Mouse (Mus musculus) MEL (cell line): ENCODE data around the gene Rtca. TPM values are rescaled to one million over a fixed set of nuclear protein-coding genes. Genes with fewer than 3 reads are reported as not detected.

Source experiments
- DNase-seq: peaks from one replicate; pipeline ENCODE4 v3.0.0; 2011; ENCODE audit warnings: low read depth, low spot score
- H3K27ac ChIP-seq: 2 replicates; pipeline ENCODE4 v1.5.1; 2012; ENCODE audit warnings: low read depth, mild to moderate bottlenecking, control low read depth, low read length, moderate library complexity; ENCODE audit not compliant: control insufficient read depth
- H3K27me3 ChIP-seq, 2 experiments: fragments of 150-350 bp in 1 of 2; sonication (generic) in 1 of 2; 2 replicates each; pipeline ENCODE4 v1.6.1; 2012; ENCODE audit warnings: low read length in 2 of 2, mild to moderate bottlenecking in 2 of 2, improper control_type of control experiment in 1 of 2, moderate library complexity in 1 of 2; ENCODE audit not compliant: insufficient read depth in 2 of 2, control insufficient read depth in 1 of 2
- H3K36me3 ChIP-seq, 2 experiments: 2 replicates each; pipeline ENCODE4 v1.6.1; 2012 to 2014; ENCODE audit warnings: low read length in 2 of 2, improper control_type of control experiment in 1 of 2, inconsistent platforms in 1 of 2, mild to moderate bottlenecking in 1 of 2; ENCODE audit not compliant: insufficient read depth in 2 of 2, control insufficient read depth in 1 of 2
- H3K4me1 ChIP-seq, 2 experiments: fragments of 150-350 bp in 1 of 2; sonication (generic) in 1 of 2; 2 replicates each; pipeline ENCODE4 v1.6.1; 2012; ENCODE audit warnings: low read length in 2 of 2, improper control_type of control experiment in 1 of 2, mild to moderate bottlenecking in 1 of 2; ENCODE audit not compliant: insufficient read depth in 2 of 2, control insufficient read depth in 1 of 2
- H3K4me3 ChIP-seq, 2 experiments: fragments of 150-350 bp in 1 of 2; sonication (generic) in 1 of 2; 2 replicates each; pipeline ENCODE4 v1.5.1; 2012; ENCODE audit warnings: low read depth in 2 of 2, low read length in 2 of 2, mild to moderate bottlenecking in 2 of 2, moderate library complexity in 2 of 2, control low read depth in 1 of 2, improper control_type of control experiment in 1 of 2; ENCODE audit not compliant: control insufficient read depth in 1 of 2, insufficient read depth in 1 of 2
- H3K79me2 ChIP-seq: 2 replicates; pipeline ENCODE4 v1.6.1; 2012; ENCODE audit warnings: mild to moderate bottlenecking, low read length, moderate library complexity; ENCODE audit not compliant: control insufficient read depth, poor library complexity, insufficient read depth
- H3K9ac ChIP-seq: 2 replicates; pipeline ENCODE4 v1.6.1; 2012; ENCODE audit warnings: low read depth, mild to moderate bottlenecking, control low read depth, low read length, moderate library complexity; ENCODE audit not compliant: control insufficient read depth, poor library complexity, severe bottlenecking
- H3K9me3 ChIP-seq: fragments of 150-350 bp; sonication (generic); replicated peaks from 2 replicates; pipeline ENCODE4 v1.6.1; 2012; ENCODE audit warnings: mild to moderate bottlenecking, low read length, improper control_type of control experiment, moderate library complexity; ENCODE audit not compliant: insufficient read depth
- BHLHE40 ChIP-seq: IDR thresholded peaks from 2 replicates; pipeline ENCODE4 v1.6.1; 2012; ENCODE audit warnings: low read depth, mild to moderate bottlenecking, inconsistent platforms, low read length, improper control_type of control experiment, borderline replicate concordance
- CHD1 ChIP-seq: IDR thresholded peaks from 2 replicates; pipeline ENCODE4 v1.6.1; 2012; ENCODE audit warnings: low read depth, mild to moderate bottlenecking, inconsistent platforms, low read length, improper control_type of control experiment
- CHD2 ChIP-seq: IDR thresholded peaks from 2 replicates; pipeline ENCODE4 v1.6.1; 2011; ENCODE audit warnings: low read length, improper control_type of control experiment
- CTCF ChIP-seq, 3 experiments: IDR thresholded peaks in 2 of 3; conservative IDR thresholded peaks in 1 of 3; 2 replicates each; pipeline ENCODE4 v1.5.1; 2011 to 2012; ENCODE audit warnings: low read length in 3 of 3, low read depth in 2 of 3, mild to moderate bottlenecking in 2 of 3, improper control_type of control experiment in 1 of 3, inconsistent platforms in 1 of 3, mixed read lengths in 1 of 3, moderate library complexity in 1 of 3; ENCODE audit not compliant: control insufficient read depth in 1 of 3, insufficient read depth in 1 of 3, poor library complexity in 1 of 3, severe bottlenecking in 1 of 3
- E2F4 ChIP-seq: IDR thresholded peaks from 2 replicates; pipeline ENCODE4 v1.6.1; 2011; ENCODE audit warnings: low read depth, low read length, improper control_type of control experiment, borderline replicate concordance
- ELF1 ChIP-seq: IDR thresholded peaks from 2 replicates; pipeline ENCODE4 v1.6.1; 2014; ENCODE audit warnings: low read depth, mild to moderate bottlenecking, inconsistent platforms, low read length, improper control_type of control experiment, moderate library complexity
- EP300 ChIP-seq, 2 experiments: IDR thresholded peaks; 2 replicates each; pipeline ENCODE4 v1.6.1; 2011; ENCODE audit warnings: improper control_type of control experiment in 2 of 2, low read length in 2 of 2, low read depth in 1 of 2, mild to moderate bottlenecking in 1 of 2
- ETS1 ChIP-seq: IDR thresholded peaks from 2 replicates; pipeline ENCODE4 v1.6.1; 2012; ENCODE audit warnings: low read depth, mild to moderate bottlenecking, inconsistent platforms, low read length, improper control_type of control experiment, moderate library complexity
- GABPA ChIP-seq: IDR thresholded peaks from 2 replicates; pipeline ENCODE4 v1.6.1; 2012; ENCODE audit warnings: low read depth, mild to moderate bottlenecking, inconsistent platforms, low read length, improper control_type of control experiment, moderate library complexity
- GATA1 ChIP-seq: IDR thresholded peaks from 2 replicates; pipeline ENCODE4 v1.6.1; 2011; ENCODE audit warnings: low read depth, low read length, improper control_type of control experiment
- HCFC1 ChIP-seq: IDR thresholded peaks from 2 replicates; pipeline ENCODE4 v1.6.1; 2012; ENCODE audit warnings: low read depth, mild to moderate bottlenecking, inconsistent platforms, low read length, improper control_type of control experiment, moderate library complexity
- JUND ChIP-seq: IDR thresholded peaks from 2 replicates; pipeline ENCODE4 v1.6.1; 2011; ENCODE audit warnings: low read depth, mild to moderate bottlenecking, improper control_type of control experiment, low read length
- KAT2A ChIP-seq: conservative IDR thresholded peaks from 2 replicates; pipeline ENCODE4 v1.6.1; 2012; ENCODE audit warnings: low read depth, low read length, improper control_type of control experiment, inconsistent platforms
- MAFK ChIP-seq: IDR thresholded peaks from 2 replicates; pipeline ENCODE4 v1.6.1; 2011; ENCODE audit warnings: low read depth, mild to moderate bottlenecking, low read length, improper control_type of control experiment, borderline replicate concordance
- MAX ChIP-seq: IDR thresholded peaks from 2 replicates; pipeline ENCODE4 v1.6.1; 2011; ENCODE audit warnings: low read length, improper control_type of control experiment
- MAZ ChIP-seq: IDR thresholded peaks from 2 replicates; pipeline ENCODE4 v1.6.1; 2012; ENCODE audit warnings: low read depth, mild to moderate bottlenecking, inconsistent platforms, low read length, improper control_type of control experiment
- MXI1 ChIP-seq: IDR thresholded peaks from 2 replicates; pipeline ENCODE4 v1.6.1; 2011; ENCODE audit warnings: mild to moderate bottlenecking, low read depth, low read length, improper control_type of control experiment
- NELFE ChIP-seq: IDR thresholded peaks from 2 replicates; pipeline ENCODE4 v1.6.1; 2011; ENCODE audit warnings: low read depth, low read length, improper control_type of control experiment
- POLR2AphosphoS2 ChIP-seq: IDR thresholded peaks from 2 replicates; pipeline ENCODE4 v1.6.1; 2011; ENCODE audit warnings: low read length, improper control_type of control experiment
- SIN3A ChIP-seq: IDR thresholded peaks from 2 replicates; pipeline ENCODE4 v1.6.1; 2012; ENCODE audit warnings: low read length, improper control_type of control experiment, inconsistent platforms
- SMC3 ChIP-seq: IDR thresholded peaks from 2 replicates; pipeline ENCODE4 v1.6.1; 2011; ENCODE audit warnings: low read depth, low read length, improper control_type of control experiment
- TBP ChIP-seq: IDR thresholded peaks from 2 replicates; pipeline ENCODE4 v1.8.0; 2011; ENCODE audit warnings: low read depth, low read length, improper control_type of control experiment
- TCF12 ChIP-seq: IDR thresholded peaks from 2 replicates; pipeline ENCODE4 v1.6.1; 2014; ENCODE audit warnings: low read depth, mild to moderate bottlenecking, inconsistent platforms, low read length, improper control_type of control experiment, moderate library complexity
- USF2 ChIP-seq, 2 experiments: IDR thresholded peaks; 2 replicates each; pipeline ENCODE4 v1.6.1; 2011 to 2012; ENCODE audit warnings: improper control_type of control experiment in 2 of 2, low read length in 2 of 2, borderline replicate concordance in 1 of 2, inconsistent platforms in 1 of 2, low read depth in 1 of 2, mild to moderate bottlenecking in 1 of 2; ENCODE audit not compliant: insufficient read depth in 1 of 2
- ZC3H11A ChIP-seq: IDR thresholded peaks from 2 replicates; pipeline ENCODE4 v1.6.1; 2012; ENCODE audit warnings: low read depth, mild to moderate bottlenecking, inconsistent platforms, low read length, improper control_type of control experiment
- ZMIZ1 ChIP-seq: IDR thresholded peaks from 2 replicates; pipeline ENCODE4 v1.6.1; 2012; ENCODE audit warnings: low read depth, mild to moderate bottlenecking, inconsistent platforms, low read length, improper control_type of control experiment, moderate library complexity
- ZNF384 ChIP-seq: IDR thresholded peaks from 2 replicates; pipeline ENCODE4 v1.6.1; 2012; ENCODE audit warnings: low read depth, mild to moderate bottlenecking, inconsistent platforms, low read length, improper control_type of control experiment
- polyA plus RNA-seq, 2 experiments: library from polyadenylated mRNA; stranded (reverse) in 1 of 2; unstranded in 1 of 2; fragments of >175 nt in 1 of 2; fragments of >200 nt in 1 of 2; gene quantifications; 2 replicates each; pipeline versions ENCODE4 v1.2.1 to v1.2.4; 2012; ENCODE audit warnings: low replicate concordance in 2 of 2, low read depth in 1 of 2; ENCODE audit not compliant: insufficient read length in 2 of 2, insufficient read depth in 1 of 2, missing spikeins in 1 of 2
- total RNA-seq: library from RNA; depleted of rRNA; stranded (reverse); fragments of 300-350 nt; gene quantifications from 2 replicates; pipeline ENCODE4 v1.2.3, GENCODE M21; 2012

Rtca gene
- total and polyA plus RNA-seq, 3 experiments: 68.3 to 307 (median 68.6) TPM

- Histone ChIP-seq H3K27me3 (no peaks in the 10 kb centered on the region), H3K4me1 (no peaks in the 10 kb centered on the region), H3K79me2 (no peaks in the 10 kb centered on the region), H3K9ac (no peak overlapping the region), H3K4me3 (no peak overlapping the region), H3K9me3 (no peaks in the 10 kb centered on the region), H3K36me3 (no peaks in the 10 kb centered on the region), H3K27ac (no peak overlapping the region)
- DNase-seq: no peak
- no peak for TF ChIP-seq POLR2AphosphoS2
- TF ChIP-seq ZC3H11A: no peak
- no peak for TF ChIP-seq JUND
- no peak for TF ChIP-seq CTCF (IDR thresholded peaks at IDR 0.05 in 2 of 3, conservative IDR thresholded peaks at IDR 0.05 in 1 of 3; ENCODE audit: control insufficient read depth in 1 of 3, insufficient read depth in 1 of 3, low read depth in 2 of 3, low read length in 3 of 3, poor library complexity in 1 of 3, severe bottlenecking in 1 of 3)
- no peak for TF ChIP-seq MAFK
- TF ChIP-seq GABPA: no peak
Measured at GRCm38 (mm10) chr3:116551362-116551761, 43.4 kb upstream of the Rtca start.

DNA sequence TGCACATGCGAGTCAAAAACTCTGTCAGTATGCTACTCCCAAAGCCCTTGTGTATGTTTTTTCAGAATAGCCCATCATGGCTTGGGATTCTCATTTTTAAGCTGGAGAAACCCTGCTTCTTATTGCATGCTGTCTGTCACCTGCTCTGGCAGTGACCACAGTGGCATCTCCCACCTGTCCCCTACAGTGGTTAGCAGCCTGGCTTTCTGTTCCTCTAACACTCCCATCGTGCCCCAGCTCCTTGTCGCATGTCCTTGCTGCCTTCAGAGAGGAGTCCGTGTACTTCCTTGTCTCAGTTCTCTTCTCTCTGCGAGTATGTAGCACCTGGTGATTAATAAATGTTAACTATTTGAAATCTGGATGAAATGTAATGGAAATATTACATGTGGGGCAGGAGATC, 39.4 kb upstream of the Rtca start:
- no peaks in the 10 kb centered on the region for H3K27me3 ChIP-seq
- DNase-seq: no peak
- H3K9ac ChIP-seq: no peak overlapping the region
- no peak overlapping the region for H3K4me3 ChIP-seq
- H3K79me2 ChIP-seq: no peaks in the 10 kb centered on the region
- H3K4me1 ChIP-seq: 0 out of 4 replicates have a peak, but pooled peaks cover 0 to 1% of the 10 kb centered on the region in 2 experiments
- no peaks in the 10 kb centered on the region for H3K9me3 ChIP-seq
- H3K36me3 ChIP-seq: peaks cover 0 to 2% of the 10 kb centered on the region in 2 experiments; a peak in 2 of 4 replicates
- no peak for TF ChIP-seq HCFC1
- TF ChIP-seq ETS1: no peak
- TF ChIP-seq MAX: no peak
- TF ChIP-seq KAT2A: no peak
- TF ChIP-seq GABPA: no peak
- no peak for TF ChIP-seq BHLHE40
- no peak for TF ChIP-seq EP300 (IDR thresholded peaks at IDR 0.05; ENCODE audit: low read depth in 1 of 2, low read length in 2 of 2)
- no peak overlapping the region for H3K27ac ChIP-seq

DNA sequence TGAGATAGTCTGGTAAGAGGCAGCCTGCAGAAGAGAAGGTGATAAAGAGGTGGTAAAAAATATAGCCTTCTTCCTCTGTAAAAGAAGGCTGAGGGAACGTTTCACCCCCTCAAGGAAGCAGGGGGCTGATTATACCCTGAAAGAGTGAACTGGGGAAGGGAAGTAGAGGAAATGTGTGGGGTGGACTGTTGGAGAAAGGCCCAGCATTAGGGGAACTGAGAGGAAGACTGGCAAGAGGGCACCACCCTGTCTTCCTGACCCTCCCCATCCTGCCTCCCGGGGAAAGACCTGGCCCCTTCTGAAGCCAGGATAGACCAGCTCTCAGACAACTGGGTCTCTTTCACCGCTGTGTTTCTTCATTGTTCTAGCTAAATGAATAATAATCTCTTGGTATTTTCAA, 34.5 kb upstream of the Rtca start:
- Histone ChIP-seq H3K27ac (no peak overlapping the region), H3K4me3 (no peak overlapping the region), H3K27me3 (no peaks in the 10 kb centered on the region), H3K4me1 (0 out of 4 replicates have a peak, but pooled peaks cover 0 to 7% of the 10 kb centered on the region in 2 experiments), H3K9me3 (no peaks in the 10 kb centered on the region), H3K79me2 (no peaks in the 10 kb centered on the region), H3K9ac (no peak overlapping the region), H3K36me3 (peaks cover 2 to 3% of the 10 kb centered on the region in 2 experiments; a peak in 2 of 4 replicates)
- peak; percentile 11 for DNase-seq
- TF ChIP-seq TCF12 (no peak), E2F4 (no peak), ELF1 (no peak), MAZ (no peak), ZNF384 (no peak), TBP (no peak), MXI1 (no peak), CHD1 (no peak), GATA1 (no peak), SIN3A (no peak), SMC3 (no peak), ETS1 (no peak), USF2 (IDR thresholded peaks at IDR 0.05; ENCODE audit: borderline replicate concordance in 1 of 2, insufficient read depth in 1 of 2, low read depth in 1 of 2, low read length in 2 of 2) (no peak), NELFE (no peak), GABPA (no peak), MAX (no peak), ZMIZ1 (no peak), CHD2 (no peak), POLR2AphosphoS2 (no peak), KAT2A (no peak)
